Mouse (Mus musculus): Measurements from ENCODE around the gene Gpa33. TPM values are rescaled to one million over a fixed set of nuclear protein-coding genes. Genes with fewer than 3 reads are reported as not detected.

The Gpa33 gene
- polyA plus RNA-seq (2012; rRNA removed) = not detected in 2 replicates

DNA sequence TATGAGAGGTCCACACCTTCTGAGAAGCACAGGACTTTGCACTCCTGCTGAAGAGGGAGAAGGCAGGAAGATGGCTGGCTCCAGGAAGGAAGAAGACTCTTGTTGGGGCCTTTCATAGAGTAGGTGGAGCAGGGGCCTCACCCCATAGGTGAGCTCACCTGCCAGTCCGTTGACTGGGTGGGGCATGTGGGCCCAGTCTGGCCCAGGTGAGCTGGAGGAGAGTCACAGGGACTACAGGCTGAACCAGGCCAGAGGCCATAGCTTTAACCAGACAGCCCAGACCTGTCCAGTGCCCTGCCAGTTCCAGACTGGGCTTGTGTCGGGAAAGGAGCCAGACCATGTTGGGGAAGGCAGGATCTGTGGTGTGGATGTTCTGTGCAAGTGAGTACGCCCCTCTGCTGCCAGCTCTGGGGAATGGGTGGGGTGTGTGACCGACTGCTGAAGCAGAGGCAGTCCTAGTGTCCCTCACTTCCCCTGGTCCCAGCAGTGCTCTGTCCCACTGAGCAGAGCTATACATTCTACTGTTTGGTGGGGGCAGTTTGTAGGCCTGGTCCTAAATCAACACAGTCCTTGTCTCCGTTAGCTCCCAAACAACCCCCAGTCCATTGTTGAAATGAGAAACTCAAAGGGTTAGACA lies at the start of gene Gpa33:
Gene Gpa33, plus strand, starts transcription at position 15 of the 637 bp plus-strand sequence.
- Histone ChIP-seq H3K4me1 (ENCODE audit: control insufficient read depth, insufficient read depth, low read length) (no peaks in the 10 kb centered on the region), H3K4me3 (replicated peaks; ENCODE audit: insufficient read depth, low read depth, low read length) (no peak within 1 kb of the TSS), H3K27me3 (ENCODE audit: control insufficient read depth, insufficient read depth, low read length) (no peaks in the 10 kb centered on the region), H3K27ac (ENCODE audit: insufficient read depth, low read length) (no peak within 1 kb of the TSS)
- no peak for TF ChIP-seq POLR2A (IDR thresholded peaks at IDR 0.05; ENCODE audit: borderline replicate concordance, insufficient read depth, low read length)
- TF ChIP-seq CTCF (IDR thresholded peaks at IDR 0.05; ENCODE audit: borderline replicate concordance, insufficient read depth, low read depth, low read length) = no peak
- 69% methylated on average over 5 of the region's 5 CpGs for WGBS
- no peak for DNase-seq

DNA sequence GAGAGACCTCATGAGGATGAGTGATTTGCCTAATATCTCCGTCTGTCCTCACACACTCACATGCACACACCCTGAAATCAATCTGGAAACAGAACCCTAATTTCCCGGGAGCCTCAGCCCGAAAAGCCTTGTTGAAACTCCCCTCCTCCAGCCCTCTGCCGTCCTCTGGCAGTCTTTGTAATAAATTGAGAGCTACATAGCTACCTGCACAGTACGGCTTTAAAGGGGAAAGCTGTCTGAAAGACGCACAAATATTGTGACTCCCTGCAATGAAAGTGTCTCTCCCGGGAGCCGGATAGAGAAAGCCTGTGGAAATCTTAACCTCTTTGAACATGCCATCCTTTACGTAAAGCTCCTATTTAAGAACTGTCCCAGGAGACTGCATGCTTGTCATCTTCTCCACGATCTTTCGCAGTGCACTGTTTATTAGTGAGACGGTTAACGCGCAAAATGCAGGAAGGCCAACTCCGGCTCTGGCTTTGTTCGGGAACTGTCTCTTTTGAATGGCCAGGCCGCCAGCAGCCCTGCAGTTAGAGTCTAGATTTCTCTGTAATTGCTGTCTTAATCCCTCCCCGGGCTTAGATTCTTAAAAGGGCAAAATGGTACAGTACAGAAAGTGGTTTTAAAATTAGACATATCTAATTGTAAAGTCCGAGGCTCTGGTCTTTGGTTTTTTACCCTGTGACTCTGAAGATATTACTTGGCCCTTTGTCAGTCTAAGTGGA lies 41.4 kb upstream of the Gpa33 start:
- no peak for TF ChIP-seq POLR2A (IDR thresholded peaks at IDR 0.05; ENCODE audit: borderline replicate concordance, insufficient read depth, low read length)
- TF ChIP-seq CTCF (IDR thresholded peaks at IDR 0.05; ENCODE audit: borderline replicate concordance, insufficient read depth, low read depth, low read length) = no peak
- Histone ChIP-seq H3K4me3 (replicated peaks; ENCODE audit: insufficient read depth, low read depth, low read length) (no peak overlapping the region), H3K27me3 (ENCODE audit: control insufficient read depth, insufficient read depth, low read length) (no peaks in the 10 kb centered on the region), H3K4me1 (ENCODE audit: control insufficient read depth, insufficient read depth, low read length) (no peaks in the 10 kb centered on the region), H3K27ac (ENCODE audit: insufficient read depth, low read length) (no peak overlapping the region)
- 54% methylated on average over 19 of the region's 19 CpGs for WGBS
- DNase-seq = no peak

GRCm38 (mm10) chr1:166089337-166089736 lies 40.7 kb upstream of the Gpa33 start:
- no peak overlapping the region for H3K4me3 ChIP-seq (replicated peaks; ENCODE audit: insufficient read depth, low read depth, low read length)
- WGBS = 75% methylated on average over 3 of the region's 3 CpGs
- H3K4me1 ChIP-seq (ENCODE audit: control insufficient read depth, insufficient read depth, low read length) = no peaks in the 10 kb centered on the region
- no peaks in the 10 kb centered on the region for H3K27me3 ChIP-seq (ENCODE audit: control insufficient read depth, insufficient read depth, low read length)
- TF ChIP-seq POLR2A (IDR thresholded peaks at IDR 0.05; ENCODE audit: borderline replicate concordance, insufficient read depth, low read length) (no peak), CTCF (IDR thresholded peaks at IDR 0.05; ENCODE audit: borderline replicate concordance, insufficient read depth, low read depth, low read length) (no peak)
- no peak for DNase-seq
- H3K27ac ChIP-seq (ENCODE audit: insufficient read depth, low read length) = no peak overlapping the region

DNA sequence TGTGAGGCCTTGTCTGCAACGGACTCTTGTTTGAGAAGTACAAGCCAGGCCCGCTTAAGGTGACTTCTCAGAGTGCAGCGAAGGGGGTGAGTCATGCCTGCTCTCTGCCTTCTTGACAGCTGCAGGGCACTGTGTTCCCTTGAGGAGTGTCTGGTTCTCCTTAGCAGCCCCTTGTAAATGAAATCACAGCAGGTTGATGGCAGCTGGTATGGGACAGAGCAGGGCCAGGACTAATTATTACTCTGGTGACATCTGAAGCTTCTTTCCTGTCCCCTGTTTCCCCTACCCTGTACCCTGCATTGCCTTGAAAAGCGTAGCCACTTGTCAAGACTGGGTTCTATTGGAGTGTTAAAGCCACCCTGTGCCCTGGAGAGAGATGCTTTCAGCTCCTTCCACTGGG lies 40.3 kb upstream of the Gpa33 start:
- Histone ChIP-seq H3K4me3 (replicated peaks; ENCODE audit: insufficient read depth, low read depth, low read length) (no peak overlapping the region), H3K27me3 (ENCODE audit: control insufficient read depth, insufficient read depth, low read length) (no peaks in the 10 kb centered on the region), H3K27ac (ENCODE audit: insufficient read depth, low read length) (no peak overlapping the region), H3K4me1 (ENCODE audit: control insufficient read depth, insufficient read depth, low read length) (no peaks in the 10 kb centered on the region)
- no peak for TF ChIP-seq CTCF (IDR thresholded peaks at IDR 0.05; ENCODE audit: borderline replicate concordance, insufficient read depth, low read depth, low read length)
- no peak for TF ChIP-seq POLR2A (IDR thresholded peaks at IDR 0.05; ENCODE audit: borderline replicate concordance, insufficient read depth, low read length)
- WGBS = 28% methylated on average over 4 of the region's 4 CpGs
- no peak for DNase-seq

DNA sequence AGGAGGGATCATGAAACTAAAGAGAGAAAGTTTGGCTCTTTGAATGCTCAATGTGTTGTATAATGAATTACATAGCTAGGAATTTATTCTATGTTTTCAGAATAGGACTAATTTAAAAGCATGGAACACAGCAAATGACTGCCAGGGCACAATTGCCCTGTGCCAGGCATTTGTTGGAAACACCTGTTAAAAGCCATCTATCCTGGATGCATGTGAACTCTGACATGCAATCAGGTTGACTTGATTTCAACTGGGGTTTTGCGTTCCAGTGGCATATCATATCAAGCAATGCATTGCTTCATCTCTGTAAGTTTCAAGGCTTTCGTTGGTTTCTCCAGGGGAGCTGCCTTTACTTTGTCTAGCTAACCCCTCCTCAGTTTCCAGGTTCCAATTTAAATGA lies 39.7 kb upstream of the Gpa33 start:
- H3K4me3 ChIP-seq (replicated peaks; ENCODE audit: insufficient read depth, low read depth, low read length) = no peak overlapping the region
- TF ChIP-seq CTCF (IDR thresholded peaks at IDR 0.05; ENCODE audit: borderline replicate concordance, insufficient read depth, low read depth, low read length) = no peak
- TF ChIP-seq POLR2A (IDR thresholded peaks at IDR 0.05; ENCODE audit: borderline replicate concordance, insufficient read depth, low read length) = no peak
- 65% methylated on average over 2 of the region's 2 CpGs for WGBS
- H3K27me3 ChIP-seq (ENCODE audit: control insufficient read depth, insufficient read depth, low read length) = no peaks in the 10 kb centered on the region
- no peaks in the 10 kb centered on the region for H3K4me1 ChIP-seq (ENCODE audit: control insufficient read depth, insufficient read depth, low read length)
- DNase-seq = no peak
- H3K27ac ChIP-seq (ENCODE audit: insufficient read depth, low read length) = no peak overlapping the region

- H3K4me1 ChIP-seq (ENCODE audit: control insufficient read depth, insufficient read depth, low read length) = no peaks in the 10 kb centered on the region
- H3K4me3 ChIP-seq (replicated peaks; ENCODE audit: insufficient read depth, low read depth, low read length) = no peak overlapping the region
- TF ChIP-seq POLR2A (IDR thresholded peaks at IDR 0.05; ENCODE audit: borderline replicate concordance, insufficient read depth, low read length) (no peak), CTCF (IDR thresholded peaks at IDR 0.05; ENCODE audit: borderline replicate concordance, insufficient read depth, low read depth, low read length) (no peak)
- no peak for DNase-seq
- H3K27ac ChIP-seq (ENCODE audit: insufficient read depth, low read length) = no peak overlapping the region
- 90% methylated on average over 3 of the region's 3 CpGs for WGBS
- H3K27me3 ChIP-seq (ENCODE audit: control insufficient read depth, insufficient read depth, low read length) = no peaks in the 10 kb centered on the region
Observed at GRCm38 (mm10) chr1:166094462-166094861, 35.6 kb upstream of the Gpa33 start.

DNA sequence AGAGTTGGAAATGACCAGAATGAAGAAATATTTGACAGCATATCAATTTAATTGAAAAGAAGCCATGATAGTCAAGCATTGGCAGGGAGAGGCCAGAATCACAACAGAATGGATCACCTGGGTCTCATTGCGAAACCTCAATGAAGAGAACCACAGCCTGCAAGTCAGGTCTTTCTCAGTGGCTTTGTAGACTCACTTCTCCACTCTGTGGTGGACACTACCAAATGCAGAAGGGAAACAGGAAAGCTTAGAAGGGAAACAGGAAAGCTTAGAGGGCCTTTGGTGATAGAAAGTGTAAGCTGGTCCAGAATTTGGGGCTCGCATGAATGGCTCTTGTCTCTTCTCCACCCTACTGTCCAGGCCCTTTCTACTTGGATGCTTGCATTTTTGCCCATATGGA lies 31.9 kb upstream of the Gpa33 start:
- no peak for DNase-seq
- Histone ChIP-seq H3K27me3 (ENCODE audit: control insufficient read depth, insufficient read depth, low read length) (no peaks in the 10 kb centered on the region), H3K4me1 (ENCODE audit: control insufficient read depth, insufficient read depth, low read length) (no peaks in the 10 kb centered on the region), H3K27ac (ENCODE audit: insufficient read depth, low read length) (no peak overlapping the region), H3K4me3 (replicated peaks; ENCODE audit: insufficient read depth, low read depth, low read length) (no peak overlapping the region)
- no peak for TF ChIP-seq CTCF (IDR thresholded peaks at IDR 0.05; ENCODE audit: borderline replicate concordance, insufficient read depth, low read depth, low read length)
- TF ChIP-seq POLR2A (IDR thresholded peaks at IDR 0.05; ENCODE audit: borderline replicate concordance, insufficient read depth, low read length) = no peak
- 91% methylated on average over 2 of the region's 2 CpGs for WGBS

All from cerebellum, adult 2 months (tissue).